Mouse (Mus musculus): Measurements from ENCODE around the gene Rergl. TPM values are rescaled to one million over a fixed set of nuclear protein-coding genes. Genes with fewer than 3 reads are reported as not detected.

Rergl gene
- polyA plus RNA-seq (2014; fragmentation: Illumina TruSeq; extraction: RNeasy Lipid Tissue Mini Kit (QIAGEN cat#74804); ENCODE audit: low replicate concordance): not detected

GRCm38 (mm10) chr6:139501876-139502275, at the start of gene Rergl:
Gene Rergl (minus strand): TSS chr6:139501976.

Other genes with a start within 250 kb of the Rergl start
- gene Pik3c2g, start 85.2 kb upstream of the Rergl start, polyA plus RNA-seq (2014; fragmentation: Illumina TruSeq; extraction: RNeasy Lipid Tissue Mini Kit (QIAGEN cat#74804); ENCODE audit: low replicate concordance): 1.7 TPM

Measured in small intestine, adult 10 weeks (tissue).